Mouse (Mus musculus): ENCODE results near the gene Scamp4. TPM values are rescaled to one million over a fixed set of nuclear protein-coding genes. Genes with fewer than 3 reads are reported as not detected.
A peak's percentile ranks its signal among the peaks of the same experiment; 100 is the strongest.

Gene Scamp4
- polyA plus RNA-seq (2015; fragmentation: Nextera tagmentation; extraction: Ambion mirVana): 52.0 and 54.6 TPM in 2 replicates

- Histone ChIP-seq H3K4me1 (replicated peaks) (peaks cover 83% of the 10 kb centered on the region), H3K36me3 (peaks cover 23% of the 10 kb centered on the region)
- WGBS (ENCODE audit: insufficient replicate concordance): under 1% methylated on average over 54 of the region's 54 CpGs
Observed at GRCm38 (mm10) chr10:80602698-80603325, at the start of gene Scamp4, which contains the start of gene Adat3. Scamp4 (plus strand) TSS chr10:80602872. Adat3 (plus strand) TSS chr10:80602880.

GRCm38 (mm10) chr10:80553575-80553974 is 49.1 kb upstream of the Scamp4 start:
- peaks cover 24% of the 10 kb centered on the region for H3K36me3 ChIP-seq
- peak overlapping the region; percentile 98 for H3K27ac ChIP-seq
- DNase-seq: peak; percentile 84
- H3K4me3 ChIP-seq (replicated peaks): peak overlapping the region; percentile 41
- peak overlapping the region; percentile 77 for H3K4me2 ChIP-seq
- WGBS (ENCODE audit: insufficient replicate concordance): 14% methylated on average over 8 of the region's 8 CpGs
- H3K27me3 ChIP-seq: no peaks in the 10 kb centered on the region
- H3K9ac ChIP-seq: peak overlapping the region; percentile 72
- peaks cover 71% of the 10 kb centered on the region for H3K4me1 ChIP-seq (replicated peaks)
- H3K9me3 ChIP-seq (replicated peaks): no peaks in the 10 kb centered on the region
- peak; percentile 93 for ATAC-seq (ENCODE audit: low read depth)

More at GRCm38 (mm10) chr10:80602698-80603325, at the start of gene Scamp4, which contains the start of gene Adat3:
- Histone ChIP-seq H3K27me3 (no peaks in the 10 kb centered on the region), H3K4me2 (peak within 1 kb of the TSS; percentile 92), H3K4me3 (replicated peaks) (peak within 1 kb of the TSS; percentile 69), H3K9me3 (replicated peaks) (no peaks in the 10 kb centered on the region), H3K27ac (peak within 1 kb of the TSS; percentile 94), H3K9ac (peak within 1 kb of the TSS; percentile 77)
- ATAC-seq (ENCODE audit: low read depth): peak; percentile 85
- DNase-seq: peak; percentile 93

- Histone ChIP-seq H3K4me1 (replicated peaks) (peaks cover 71% of the 10 kb centered on the region), H3K9ac (peak overlapping the region; percentile 72), H3K27ac (peak overlapping the region; percentile 98), H3K9me3 (replicated peaks) (no peaks in the 10 kb centered on the region), H3K4me2 (peak overlapping the region; percentile 77), H3K36me3 (peaks cover 20% of the 10 kb centered on the region), H3K27me3 (no peaks in the 10 kb centered on the region), H3K4me3 (replicated peaks) (peak overlapping the region; percentile 41)
- 40% methylated on average over 6 of the region's 6 CpGs for WGBS (ENCODE audit: insufficient replicate concordance)
- DNase-seq: no peak
- peak; percentile 47 for ATAC-seq (ENCODE audit: low read depth)
Observed at GRCm38 (mm10) chr10:80553997-80554396, 48.7 kb upstream of the Scamp4 start.

- no peak for ATAC-seq (ENCODE audit: low read depth)
- peak overlapping the region; percentile 18 for H3K9ac ChIP-seq
- peak overlapping the region; percentile 64 for H3K27ac ChIP-seq
- H3K36me3 ChIP-seq: peaks cover 4% of the 10 kb centered on the region; the same call in 1 of the 2 replicates
- DNase-seq: peak; percentile 71
- WGBS (ENCODE audit: insufficient replicate concordance): 36% methylated on average over 5 of the region's 5 CpGs
- peak overlapping the region; percentile 10; the same call in 1 of the 2 replicates for H3K4me2 ChIP-seq
- no peaks in the 10 kb centered on the region for H3K9me3 ChIP-seq (replicated peaks)
- H3K4me1 ChIP-seq (replicated peaks): peaks cover 83% of the 10 kb centered on the region
- no peak overlapping the region for H3K4me3 ChIP-seq (replicated peaks)
- no peaks in the 10 kb centered on the region for H3K27me3 ChIP-seq
Observed at GRCm38 (mm10) chr10:80557346-80557965, 45.2 kb upstream of the Scamp4 start.

GRCm38 (mm10) chr10:80559431-80559830 is 43.2 kb upstream of the Scamp4 start:
- peak overlapping the region; percentile 80 for H3K4me2 ChIP-seq
- H3K4me1 ChIP-seq (replicated peaks): peaks cover 70% of the 10 kb centered on the region

GRCm38 (mm10) chr10:80560621-80561020 is 42.1 kb upstream of the Scamp4 start:
- WGBS (ENCODE audit: insufficient replicate concordance): 1% methylated on average over 13 of the region's 13 CpGs
- Histone ChIP-seq H3K9me3 (replicated peaks) (no peaks in the 10 kb centered on the region), H3K27me3 (no peaks in the 10 kb centered on the region), H3K4me1 (replicated peaks) (peaks cover 60% of the 10 kb centered on the region), H3K27ac (peak overlapping the region; percentile 89), H3K4me2 (peak overlapping the region; percentile 80), H3K36me3 (peaks cover 10% of the 10 kb centered on the region), H3K4me3 (replicated peaks) (peak overlapping the region; percentile 90), H3K9ac (peak overlapping the region; percentile 97)
- 0 out of 2 replicates have a peak, but pooled peaks have one; percentile 11 for ATAC-seq (ENCODE audit: low read depth)
- DNase-seq: no peak

More at GRCm38 (mm10) chr10:80559431-80559830, 43.2 kb upstream of the Scamp4 start:
- no peak overlapping the region for H3K27ac ChIP-seq
- DNase-seq: no peak
- H3K9me3 ChIP-seq (replicated peaks): no peaks in the 10 kb centered on the region
- no peak for ATAC-seq (ENCODE audit: low read depth)
- H3K4me3 ChIP-seq (replicated peaks): peak overlapping the region; percentile 90
- peaks cover 4% of the 10 kb centered on the region; the same call in 1 of the 2 replicates for H3K36me3 ChIP-seq
- H3K9ac ChIP-seq: peak overlapping the region; percentile 97
- H3K27me3 ChIP-seq: no peaks in the 10 kb centered on the region
- 81% methylated on average over 7 of the region's 7 CpGs for WGBS (ENCODE audit: insufficient replicate concordance)

- peak within 1 kb of the TSS; percentile 80 for H3K4me2 ChIP-seq
- WGBS (ENCODE audit: insufficient replicate concordance): 1% methylated on average over 72 of the region's 72 CpGs
- no peaks in the 10 kb centered on the region for H3K27me3 ChIP-seq
- peak within 1 kb of the TSS; percentile 97 for H3K9ac ChIP-seq
- peak within 1 kb of the TSS; percentile 89 for H3K27ac ChIP-seq
- DNase-seq: peak; percentile 91
- H3K4me1 ChIP-seq (replicated peaks): peaks cover 65% of the 10 kb centered on the region
- ATAC-seq (ENCODE audit: low read depth): peak; percentile 80
- peak within 1 kb of the TSS; percentile 90 for H3K4me3 ChIP-seq (replicated peaks)
- no peaks in the 10 kb centered on the region for H3K9me3 ChIP-seq (replicated peaks)
- peaks cover 16% of the 10 kb centered on the region for H3K36me3 ChIP-seq
Observed at GRCm38 (mm10) chr10:80561116-80561944, 41.3 kb upstream of the Scamp4 start, which contains the start of gene Rexo1. Rexo1 (minus strand) TSS chr10:80561560.

- WGBS (ENCODE audit: insufficient replicate concordance): 38% methylated on average over 17 of the region's 17 CpGs
- Histone ChIP-seq H3K27me3 (no peaks in the 10 kb centered on the region), H3K9me3 (replicated peaks) (no peaks in the 10 kb centered on the region), H3K4me1 (replicated peaks) (peaks cover 70% of the 10 kb centered on the region), H3K9ac (peak overlapping the region; percentile 31; the same call in 1 of the 2 replicates), H3K4me3 (replicated peaks) (no peak overlapping the region), H3K36me3 (peaks cover 38% of the 10 kb centered on the region), H3K27ac (peak overlapping the region; percentile 58), H3K4me2 (no peak overlapping the region)
- DNase-seq (peak; percentile 80), ATAC-seq (ENCODE audit: low read depth) (peak; percentile 29; the same call in 1 of the 2 replicates)
Observed at GRCm38 (mm10) chr10:80566375-80567092, 36.1 kb upstream of the Scamp4 start.

- Histone ChIP-seq H3K4me2 (peak overlapping the region; percentile 100), H3K4me3 (replicated peaks) (peak overlapping the region; percentile 96), H3K27ac (peak overlapping the region; percentile 82), H3K9me3 (replicated peaks) (no peaks in the 10 kb centered on the region), H3K9ac (peak overlapping the region; percentile 61), H3K27me3 (no peaks in the 10 kb centered on the region), H3K36me3 (peaks cover 42% of the 10 kb centered on the region), H3K4me1 (replicated peaks) (peaks cover 80% of the 10 kb centered on the region)
- DNase-seq (no peak), ATAC-seq (ENCODE audit: low read depth) (no peak)
- 95% methylated on average over 29 of the region's 29 CpGs for WGBS (ENCODE audit: insufficient replicate concordance)
Observed at GRCm38 (mm10) chr10:80568876-80569275, 33.8 kb upstream of the Scamp4 start.

- Histone ChIP-seq H3K9ac (peak overlapping the region; percentile 98), H3K27me3 (no peaks in the 10 kb centered on the region), H3K4me1 (replicated peaks) (peaks cover 88% of the 10 kb centered on the region), H3K4me2 (peak overlapping the region; percentile 100), H3K36me3 (peaks cover 47% of the 10 kb centered on the region), H3K27ac (peak overlapping the region; percentile 99), H3K4me3 (replicated peaks) (peak overlapping the region; percentile 96), H3K9me3 (replicated peaks) (no peaks in the 10 kb centered on the region)
- WGBS (ENCODE audit: insufficient replicate concordance): 6% methylated on average over 10 of the region's 10 CpGs
- ATAC-seq (ENCODE audit: low read depth) (peak; percentile 74), DNase-seq (peak; percentile 93)
Observed at GRCm38 (mm10) chr10:80569664-80570066, 33.0 kb upstream of the Scamp4 start.
